Mouse (Mus musculus): Measurements from ENCODE around the gene Pknox2. TPM values are rescaled to one million over a fixed set of nuclear protein-coding genes. Genes with fewer than 3 reads are reported as not detected.

The Pknox2 gene
- polyA plus RNA-seq, 1 experiment from 2014 or later: 52.3 TPM

DNA sequence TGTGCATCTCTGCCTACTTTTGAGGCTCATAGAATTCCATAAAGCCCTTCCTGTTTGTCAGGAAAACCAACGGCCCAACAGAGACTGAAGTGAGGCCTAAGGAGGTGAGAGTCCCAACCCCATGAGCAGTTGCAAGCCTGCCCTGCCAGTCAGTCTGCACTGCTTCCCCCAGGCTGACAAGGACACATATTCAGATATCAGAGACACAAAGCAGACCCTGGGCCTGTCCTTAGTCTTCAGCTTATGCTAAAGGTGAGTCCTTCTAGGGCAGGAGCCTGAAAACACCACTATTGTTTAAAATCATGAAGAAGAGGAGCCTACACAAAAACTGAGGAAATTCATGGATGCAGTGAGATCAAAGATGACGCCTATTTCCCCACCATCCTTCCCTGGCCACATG is 13.5 kb upstream of the Pknox2 start:
- no peak overlapping the region for H3K27ac ChIP-seq (replicated peaks)
- H3K4me2 ChIP-seq: no peak overlapping the region
- 77% methylated on average over 2 of the region's 2 CpGs for WGBS
- H3K36me3 ChIP-seq: no peaks in the 10 kb centered on the region
- ATAC-seq (ENCODE audit: low FRiP score): no peak
- H3K27me3 ChIP-seq (replicated peaks): no peaks in the 10 kb centered on the region
- H3K9ac ChIP-seq (replicated peaks): no peak overlapping the region
- no peak overlapping the region for H3K4me3 ChIP-seq (replicated peaks)
- 0 out of 2 replicates have a peak, but pooled peaks cover 5% of the 10 kb centered on the region for H3K4me1 ChIP-seq
- no peaks in the 10 kb centered on the region for H3K9me3 ChIP-seq (replicated peaks)

DNA sequence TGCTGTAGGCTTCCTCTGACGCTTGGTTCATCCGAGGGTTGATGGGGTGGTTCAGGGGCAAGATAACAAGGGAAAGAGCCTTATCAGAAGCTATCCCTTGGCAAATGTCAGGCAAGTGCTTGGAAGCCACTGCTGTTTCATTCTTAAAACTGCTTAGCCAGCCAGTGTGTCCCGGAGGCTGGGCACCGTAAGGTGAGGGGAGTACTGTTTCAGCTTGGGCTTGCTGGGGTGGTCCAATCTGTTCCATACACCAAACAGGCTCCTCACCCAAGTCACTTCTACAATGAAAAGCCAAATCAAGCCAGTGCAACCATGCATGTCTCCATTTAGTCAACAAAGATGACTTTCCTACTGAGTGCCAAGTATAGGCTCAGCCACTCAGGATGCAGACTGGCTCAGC is 679 bp upstream of the Pknox2 start:
- H3K4me2 ChIP-seq: no peak overlapping the region
- peak overlapping the region; percentile 24; the same call in 1 of the 2 replicates for H3K27ac ChIP-seq (replicated peaks)
- H3K36me3 ChIP-seq: no peaks in the 10 kb centered on the region
- whole genome bisulfite sequencing: 49% methylated on average over 4 of the region's 4 CpGs
- ATAC-seq (ENCODE audit: low FRiP score): no peak
- no peak overlapping the region for H3K9ac ChIP-seq (replicated peaks)
- H3K9me3 ChIP-seq (replicated peaks): no peaks in the 10 kb centered on the region
- no peaks in the 10 kb centered on the region; the same call in 1 of the 2 replicates for H3K27me3 ChIP-seq (replicated peaks)
- H3K4me1 ChIP-seq: peaks cover 32% of the 10 kb centered on the region
- H3K4me3 ChIP-seq (replicated peaks): no peak overlapping the region

DNA sequence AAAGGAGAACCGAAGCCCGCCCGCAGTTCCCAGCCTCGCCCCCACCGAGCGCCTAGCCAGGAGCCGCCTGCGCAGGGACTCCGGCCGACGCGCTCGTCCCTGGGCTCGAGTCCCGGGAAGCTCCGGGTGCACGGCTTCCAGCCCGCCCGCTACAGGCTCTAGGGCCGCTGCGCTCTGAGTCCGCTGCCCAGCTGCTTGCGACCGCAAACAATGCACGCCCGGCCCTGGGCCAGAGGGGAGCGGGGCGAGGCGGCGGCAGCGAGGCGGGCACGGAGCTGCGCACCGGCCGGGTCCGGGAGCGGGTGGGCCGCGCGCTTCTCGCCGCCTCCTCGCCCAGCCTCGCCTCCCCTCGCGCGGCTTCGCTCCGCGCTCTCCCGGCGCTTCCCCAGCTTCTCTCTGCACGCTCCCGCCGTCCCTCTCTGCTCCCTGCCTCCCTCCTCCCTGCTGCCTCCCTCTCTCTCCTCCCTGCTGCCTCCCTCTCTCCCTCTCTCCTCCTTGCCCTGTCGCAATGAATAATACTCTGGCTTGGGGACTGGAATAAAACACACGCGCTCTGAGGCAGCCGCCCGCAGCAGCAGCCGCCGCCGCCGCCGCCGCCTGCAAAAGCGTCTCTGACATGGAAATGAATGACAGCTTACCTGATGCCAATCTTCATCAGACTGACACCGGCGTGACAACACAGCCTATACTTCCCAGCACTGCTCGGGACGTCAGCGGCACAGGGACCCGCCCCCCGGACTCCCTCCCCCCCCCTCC is 426 bp downstream of the Pknox2 start:
- H3K4me1 ChIP-seq: peaks cover 40% of the 10 kb centered on the region
- WGBS: under 1% methylated on average over 48 of the region's 75 CpGs
- H3K4me2 ChIP-seq: peak overlapping the region; percentile 85
- no peaks in the 10 kb centered on the region; the same call in 1 of the 2 replicates for H3K27me3 ChIP-seq (replicated peaks)
- no peaks in the 10 kb centered on the region for H3K36me3 ChIP-seq
- peak overlapping the region; percentile 70 for H3K4me3 ChIP-seq (replicated peaks)
- H3K27ac ChIP-seq (replicated peaks): peak overlapping the region; percentile 95
- H3K9me3 ChIP-seq (replicated peaks): no peaks in the 10 kb centered on the region
- peak; percentile 91 for ATAC-seq (ENCODE audit: low FRiP score)
- H3K9ac ChIP-seq (replicated peaks): peak overlapping the region; percentile 82

DNA sequence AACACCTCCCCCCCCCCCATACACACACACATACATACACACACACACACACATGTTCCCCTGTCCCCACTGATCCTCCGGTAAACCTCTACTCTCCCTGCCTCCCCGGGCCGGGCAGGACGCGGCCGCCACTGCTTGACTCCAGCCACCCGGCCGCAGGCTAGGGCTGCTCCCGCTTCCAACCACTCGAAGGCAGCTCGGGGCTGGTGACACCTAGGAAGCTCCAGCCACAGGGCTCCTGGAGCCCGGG is 929 bp downstream of the Pknox2 start:
- Histone ChIP-seq H3K9me3 (replicated peaks) (no peaks in the 10 kb centered on the region), H3K9ac (replicated peaks) (peak overlapping the region; percentile 82), H3K36me3 (no peaks in the 10 kb centered on the region), H3K4me3 (replicated peaks) (peak overlapping the region; percentile 70), H3K27me3 (replicated peaks) (no peaks in the 10 kb centered on the region), H3K27ac (replicated peaks) (peak overlapping the region; percentile 95), H3K4me1 (peaks cover 45% of the 10 kb centered on the region), H3K4me2 (peak overlapping the region; percentile 85)
- WGBS: under 1% methylated on average over 12 of the region's 12 CpGs
- peak; percentile 33 for ATAC-seq (ENCODE audit: low FRiP score)

DNA sequence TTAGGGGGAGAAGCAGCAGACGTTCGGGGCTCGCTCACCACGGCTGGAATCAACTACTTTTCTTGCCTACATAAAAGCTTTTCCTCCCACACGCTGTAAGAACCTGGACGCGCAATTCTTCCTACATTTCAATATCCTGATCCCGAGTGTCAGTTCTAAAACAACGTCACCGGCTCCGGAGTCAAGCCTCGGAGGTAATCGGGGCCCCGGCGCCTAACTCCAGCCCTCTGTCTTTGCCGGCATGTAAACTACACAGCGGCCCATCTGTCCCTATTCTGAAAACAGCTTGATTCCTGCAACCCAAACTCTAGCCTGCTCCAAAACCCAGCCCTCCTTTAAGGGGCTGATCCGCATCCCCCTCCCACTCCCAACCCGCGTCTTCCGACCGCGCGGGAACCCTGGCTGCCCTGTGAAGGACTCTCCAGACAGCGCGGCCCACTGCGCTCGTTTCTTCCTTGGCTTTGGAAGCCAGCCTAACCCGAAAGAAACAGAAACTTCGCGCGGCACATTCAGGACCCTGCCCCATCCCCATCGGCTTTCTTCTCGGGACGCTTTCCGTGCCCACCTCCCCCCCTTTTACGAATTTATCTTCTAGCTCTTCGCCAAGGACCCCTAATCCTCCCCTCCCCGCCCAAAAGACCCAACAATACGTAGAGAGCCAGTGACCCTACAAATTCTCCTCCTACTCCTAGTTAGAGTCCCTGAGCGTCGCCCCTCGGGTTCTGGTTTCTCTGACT is 1.4 kb downstream of the Pknox2 start:
- ATAC-seq (ENCODE audit: low FRiP score): no peak
- WGBS: under 1% methylated on average over 43 of the region's 43 CpGs
- H3K4me2 ChIP-seq: peak overlapping the region; percentile 85
- no peaks in the 10 kb centered on the region for H3K9me3 ChIP-seq (replicated peaks)
- peaks cover 50% of the 10 kb centered on the region for H3K4me1 ChIP-seq
- H3K4me3 ChIP-seq (replicated peaks): peak overlapping the region; percentile 70
- peak overlapping the region; percentile 95 for H3K27ac ChIP-seq (replicated peaks)
- no peaks in the 10 kb centered on the region for H3K27me3 ChIP-seq (replicated peaks)
- H3K36me3 ChIP-seq: no peaks in the 10 kb centered on the region
- H3K9ac ChIP-seq (replicated peaks): peak overlapping the region; percentile 82

DNA sequence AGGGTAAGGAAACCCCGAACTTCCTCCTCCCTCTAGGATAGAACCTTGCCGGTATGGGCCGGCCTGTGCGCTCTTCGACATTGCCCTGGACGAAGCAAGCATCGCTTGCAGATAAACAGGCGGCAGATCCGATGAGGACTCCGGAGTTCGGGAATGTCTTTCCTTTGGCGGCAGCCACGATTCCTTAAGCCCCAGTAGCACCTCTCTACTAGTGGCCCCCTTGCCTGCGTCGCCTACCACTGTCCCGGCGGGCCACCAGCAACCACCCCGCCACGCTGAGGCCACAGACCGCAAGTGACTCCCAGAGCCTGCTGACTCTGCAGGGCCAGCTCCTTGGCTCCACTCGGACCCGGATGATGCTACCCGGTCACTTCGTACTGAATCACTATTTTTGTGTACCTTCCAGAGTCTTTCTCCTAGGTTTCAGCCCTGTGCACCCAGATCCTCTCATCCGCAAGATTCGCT is 2.0 kb downstream of the Pknox2 start:
- Histone ChIP-seq H3K4me3 (replicated peaks) (peak overlapping the region; percentile 70), H3K9ac (replicated peaks) (peak overlapping the region; percentile 82), H3K4me2 (peak overlapping the region; percentile 85), H3K4me1 (peaks cover 56% of the 10 kb centered on the region), H3K27me3 (replicated peaks) (no peaks in the 10 kb centered on the region), H3K27ac (replicated peaks) (peak overlapping the region; percentile 95), H3K9me3 (replicated peaks) (no peaks in the 10 kb centered on the region), H3K36me3 (no peaks in the 10 kb centered on the region)
- under 1% methylated on average over 26 of the region's 26 CpGs for WGBS
- ATAC-seq (ENCODE audit: low FRiP score): no peak

DNA sequence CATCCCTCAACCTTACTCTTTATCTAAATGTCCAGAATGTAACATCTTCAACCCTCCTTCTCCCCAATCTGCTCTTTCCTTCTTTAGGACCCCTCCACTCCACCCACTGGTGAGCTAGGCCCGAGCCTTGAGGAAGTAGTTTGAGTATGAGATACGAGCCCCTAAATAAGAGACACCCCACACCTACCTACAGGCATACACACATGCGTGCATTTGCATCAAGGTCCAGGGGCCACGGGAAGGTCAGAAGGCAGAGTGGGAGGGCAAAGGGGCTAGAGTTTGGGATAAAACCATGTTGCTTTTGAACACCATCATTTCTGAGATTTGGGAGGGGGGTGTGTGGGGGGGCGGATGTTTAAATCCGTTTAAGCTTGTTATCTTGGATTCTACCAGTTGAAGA is 2.5 kb downstream of the Pknox2 start:
- Histone ChIP-seq H3K4me3 (replicated peaks) (peak overlapping the region; percentile 70), H3K36me3 (no peaks in the 10 kb centered on the region), H3K9ac (replicated peaks) (peak overlapping the region; percentile 82), H3K4me1 (peaks cover 61% of the 10 kb centered on the region), H3K4me2 (peak overlapping the region; percentile 85), H3K27ac (replicated peaks) (peak overlapping the region; percentile 95), H3K9me3 (replicated peaks) (no peaks in the 10 kb centered on the region), H3K27me3 (replicated peaks) (no peaks in the 10 kb centered on the region)
- no peak for ATAC-seq (ENCODE audit: low FRiP score)
- WGBS: 5% methylated on average over 6 of the region's 6 CpGs

DNA sequence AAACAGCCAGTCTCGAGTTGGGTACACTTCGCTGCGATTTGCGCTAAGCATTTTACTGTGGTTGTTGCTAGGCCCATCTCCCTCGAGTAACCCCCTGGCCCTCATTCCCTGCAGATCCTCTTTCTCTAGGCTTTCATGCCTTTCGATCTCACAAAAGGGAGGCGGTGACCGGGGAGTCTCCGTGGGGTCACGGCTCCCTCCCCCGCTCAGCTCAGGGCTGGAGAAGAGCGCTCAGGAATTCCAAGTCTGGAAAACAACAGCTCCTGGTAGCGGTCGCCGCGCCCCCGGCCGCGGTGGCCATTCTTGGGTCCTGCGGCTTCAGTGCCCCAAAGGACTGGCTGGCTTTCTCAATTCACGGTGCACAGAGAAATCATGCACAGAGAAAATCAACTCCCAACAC is 3.0 kb downstream of the Pknox2 start:
- Histone ChIP-seq H3K4me1 (peaks cover 65% of the 10 kb centered on the region), H3K27me3 (replicated peaks) (no peaks in the 10 kb centered on the region), H3K4me2 (peak overlapping the region; percentile 85), H3K9me3 (replicated peaks) (no peaks in the 10 kb centered on the region), H3K36me3 (no peaks in the 10 kb centered on the region), H3K4me3 (replicated peaks) (peak overlapping the region; percentile 70), H3K27ac (replicated peaks) (peak overlapping the region; percentile 95), H3K9ac (replicated peaks) (peak overlapping the region; percentile 82)
- 1% methylated on average over 21 of the region's 21 CpGs for WGBS
- ATAC-seq (ENCODE audit: low FRiP score): no peak

DNA sequence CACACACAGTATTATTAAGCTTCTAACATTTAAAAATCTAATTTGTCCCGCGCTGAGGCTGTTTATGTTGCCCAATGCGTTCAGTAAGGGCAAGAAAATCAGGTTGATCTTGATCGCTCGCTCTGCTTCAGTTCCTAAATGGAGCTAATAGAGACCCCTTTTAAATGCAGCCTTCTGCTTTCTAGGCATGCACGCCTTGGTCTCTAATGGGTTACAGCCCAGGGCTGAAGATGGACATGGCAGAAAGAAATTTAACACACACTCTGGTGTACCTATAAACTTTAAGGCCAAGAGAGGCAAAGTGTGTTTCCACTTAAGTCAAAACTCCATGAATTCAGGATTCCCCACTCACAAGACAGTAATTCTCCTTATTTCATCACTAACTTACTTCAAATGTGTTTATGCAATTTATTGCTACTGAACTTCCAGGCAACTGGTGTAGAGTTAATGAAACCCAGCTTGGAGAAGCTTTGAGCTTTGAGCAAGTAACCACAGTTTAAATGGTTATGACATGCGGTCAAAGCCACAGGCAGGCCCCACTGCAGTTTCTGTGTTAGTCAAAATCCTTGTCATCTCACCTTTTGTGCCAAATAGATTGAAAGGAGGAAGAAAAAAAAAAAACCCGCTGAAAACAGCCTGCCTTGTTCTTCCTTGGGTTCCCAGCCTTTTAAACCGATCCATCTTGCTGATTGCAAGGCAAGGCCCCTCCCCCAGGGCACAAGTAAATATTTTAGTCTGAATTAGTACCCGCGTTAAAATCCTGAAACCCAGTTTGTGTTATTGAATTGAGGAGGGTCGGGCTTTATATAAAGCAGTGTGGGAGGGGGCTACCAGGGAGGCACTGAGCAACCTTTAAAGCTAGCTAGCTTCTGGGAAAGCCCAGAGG is 3.9 kb downstream of the Pknox2 start:
- peak overlapping the region; percentile 95 for H3K27ac ChIP-seq (replicated peaks)
- peak overlapping the region; percentile 70 for H3K4me3 ChIP-seq (replicated peaks)
- peak overlapping the region; percentile 82 for H3K9ac ChIP-seq (replicated peaks)
- no peaks in the 10 kb centered on the region for H3K9me3 ChIP-seq (replicated peaks)
- H3K36me3 ChIP-seq: no peaks in the 10 kb centered on the region
- peaks cover 73% of the 10 kb centered on the region for H3K4me1 ChIP-seq
- no peaks in the 10 kb centered on the region for H3K27me3 ChIP-seq (replicated peaks)
- no peak for ATAC-seq (ENCODE audit: low FRiP score)
- peak overlapping the region; percentile 85 for H3K4me2 ChIP-seq
- 14% methylated on average over 12 of the region's 12 CpGs for WGBS

DNA sequence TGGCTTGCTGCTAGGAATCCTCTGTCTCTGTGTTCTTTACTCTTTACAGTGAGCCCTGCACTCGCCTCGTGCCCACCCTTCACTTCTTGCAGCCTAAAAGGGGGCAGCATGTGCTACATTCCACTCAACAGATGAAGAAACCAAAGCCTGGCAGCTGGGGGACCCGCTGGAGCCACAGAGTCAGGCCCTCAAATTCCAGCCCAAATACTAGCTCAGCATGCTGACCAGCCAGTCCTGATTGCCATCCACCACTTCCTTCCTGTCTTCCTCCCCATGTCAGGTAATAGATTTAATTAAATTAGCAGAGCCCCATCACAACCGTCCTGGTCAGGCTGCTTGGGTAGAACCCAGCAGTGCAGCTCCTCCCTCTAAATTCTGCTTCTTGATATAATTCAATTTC is 5.1 kb downstream of the Pknox2 start:
- Histone ChIP-seq H3K27me3 (replicated peaks) (no peaks in the 10 kb centered on the region), H3K9ac (replicated peaks) (no peak overlapping the region), H3K4me2 (peak overlapping the region; percentile 36), H3K27ac (replicated peaks) (peak overlapping the region; percentile 67), H3K36me3 (no peaks in the 10 kb centered on the region), H3K4me1 (peaks cover 75% of the 10 kb centered on the region), H3K4me3 (replicated peaks) (0 out of 2 replicates have a peak overlapping the region, but pooled peaks have one; percentile 0), H3K9me3 (replicated peaks) (no peaks in the 10 kb centered on the region)
- ATAC-seq (ENCODE audit: low FRiP score): no peak
- 17% methylated on average over 4 of the region's 4 CpGs for WGBS

DNA sequence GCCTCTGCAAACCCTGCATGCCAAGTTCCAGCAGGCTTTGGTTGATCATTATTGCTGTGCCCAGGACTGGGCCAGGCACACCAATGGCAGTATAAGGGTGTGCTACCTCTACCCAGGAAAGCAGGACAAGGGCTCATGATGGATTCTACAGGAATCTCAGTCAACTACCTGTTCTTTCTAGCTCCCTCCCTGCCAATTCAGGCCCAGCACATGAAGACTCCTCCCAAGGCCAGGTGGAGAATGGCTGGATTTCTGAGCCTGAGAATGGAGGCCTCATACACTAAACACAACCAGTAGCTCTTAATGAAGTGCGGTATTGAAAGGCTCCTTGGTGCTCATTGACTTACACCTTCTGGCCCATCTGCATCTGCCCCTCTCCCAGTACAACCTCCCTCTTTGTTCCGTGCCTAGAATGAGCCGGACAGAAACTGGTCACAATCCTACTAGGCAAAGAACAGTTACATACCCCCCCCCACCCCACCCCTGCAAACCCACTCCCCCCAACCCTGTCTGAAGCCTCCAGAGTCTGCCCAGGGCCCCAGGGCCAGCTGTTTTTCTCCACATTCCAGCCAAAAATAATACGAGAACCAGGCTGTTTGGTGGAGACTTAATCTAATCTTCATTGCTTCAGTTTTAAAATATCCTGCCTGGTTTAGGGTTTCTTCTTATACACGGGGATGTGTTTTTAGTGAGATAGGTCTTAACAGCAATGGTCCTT is 6.6 kb downstream of the Pknox2 start:
- Histone ChIP-seq H3K4me3 (replicated peaks) (no peak overlapping the region), H3K4me2 (peak overlapping the region; percentile 36), H3K4me1 (peaks cover 87% of the 10 kb centered on the region), H3K36me3 (no peaks in the 10 kb centered on the region), H3K9me3 (replicated peaks) (no peaks in the 10 kb centered on the region), H3K27me3 (replicated peaks) (no peaks in the 10 kb centered on the region), H3K27ac (replicated peaks) (peak overlapping the region; percentile 67), H3K9ac (replicated peaks) (no peak overlapping the region)
- no peak for ATAC-seq (ENCODE audit: low FRiP score)
- 28% methylated on average over 5 of the region's 5 CpGs for WGBS
